Mouse (Mus musculus) forebrain, embryonic 10.5 days (tissue): ENCODE data around the gene Pten. TPM values are rescaled to one million over a fixed set of nuclear protein-coding genes. Genes with fewer than 3 reads are reported as not detected.
A peak's percentile ranks its signal among the peaks of the same experiment; 100 is the strongest.

Experiments used
- DNase-seq: peaks from one replicate; pipeline ENCODE4 v3.0.0-alpha.2; 2017; ENCODE audit warnings: low spot score; ENCODE audit errors: extremely low spot score
- H3K27ac ChIP-seq: fragments of 300-500 bp; sonication (generic); 2 replicates; pipeline ENCODE4 v1.5.1; 2016; ENCODE audit warnings: mild to moderate bottlenecking
- H3K27me3 ChIP-seq: fragments of 300-500 bp; sonication (generic); 2 replicates; pipeline ENCODE4 v1.6.1; 2016; ENCODE audit warnings: mild to moderate bottlenecking; ENCODE audit not compliant: poor library complexity, severe bottlenecking
- H3K36me3 ChIP-seq: fragments of 300-500 bp; sonication (generic); replicated peaks from 2 replicates; pipeline ENCODE4 v1.6.1; 2016; ENCODE audit warnings: mild to moderate bottlenecking, moderate library complexity
- H3K4me1 ChIP-seq: fragments of 300-500 bp; sonication (generic); 2 replicates; pipeline ENCODE4 v1.6.1; 2016
- H3K4me3 ChIP-seq: fragments of 300-500 bp; sonication (generic); 2 replicates; pipeline ENCODE4 v1.5.1; 2016; ENCODE audit warnings: mild to moderate bottlenecking, moderate library complexity
- H3K9me3 ChIP-seq: fragments of 300-500 bp; sonication (generic); 2 replicates; pipeline ENCODE4 v1.6.1; 2016; ENCODE audit warnings: mild to moderate bottlenecking, moderate library complexity
- WGBS: fragments of 180-500 bp; shearing (Covaris S2); methylation state at CpG from one replicate; pipeline ENCODE4 v1.1.7; 2016; 5-methylcytosine and 5-hydroxymethylcytosine counted together
- polyA plus RNA-seq: library from polyadenylated mRNA; unstranded; fragments of >200 nt; fragmentation: Nextera tagmentation; extraction: Ambion mirVana; gene quantifications from 2 replicates; pipeline ENCODE4 v1.2.1, GENCODE M21; 2016

Pten gene
- polyA plus RNA-seq = 7.3 and 8.7 TPM in 2 replicates

- H3K9me3 ChIP-seq = no peaks in the 10 kb centered on the region
- WGBS = under 1% methylated on average over 67 of the region's 77 CpGs
- H3K27me3 ChIP-seq = peaks cover 15% of the 10 kb centered on the region
- peak; percentile 97 for DNase-seq
- H3K4me3 ChIP-seq = peak within 1 kb of the TSS; percentile 97
- peaks cover 7% of the 10 kb centered on the region for H3K36me3 ChIP-seq
- H3K27ac ChIP-seq = peak within 1 kb of the TSS; percentile 98
- H3K4me1 ChIP-seq = peaks cover 41% of the 10 kb centered on the region
These were observed at the start of gene Pten for GRCm38 (mm10) chr19:32756900-32757725. Pten (plus strand) TSS chr19:32757497.

GRCm38 (mm10) chr19:32708996-32709395 is 48.3 kb upstream of the Pten start:
- peaks cover 24% of the 10 kb centered on the region for H3K4me1 ChIP-seq
- H3K4me3 ChIP-seq = no peak overlapping the region
- no peak overlapping the region for H3K27ac ChIP-seq
- no peaks in the 10 kb centered on the region for H3K27me3 ChIP-seq
- H3K36me3 ChIP-seq = peaks cover 50% of the 10 kb centered on the region
- no peak for DNase-seq
- H3K9me3 ChIP-seq = no peaks in the 10 kb centered on the region
- 86% methylated on average over 5 of the region's 5 CpGs for WGBS

GRCm38 (mm10) chr19:32710288-32710687 is 47.0 kb upstream of the Pten start:
- Histone ChIP-seq H3K27ac (no peak overlapping the region), H3K9me3 (no peaks in the 10 kb centered on the region), H3K4me3 (no peak overlapping the region; the same call in 1 of the 2 replicates), H3K27me3 (no peaks in the 10 kb centered on the region), H3K4me1 (peaks cover 24% of the 10 kb centered on the region), H3K36me3 (peaks cover 37% of the 10 kb centered on the region)
- WGBS = 74% methylated on average over 3 of the region's 3 CpGs
- no peak for DNase-seq

- H3K27me3 ChIP-seq = no peaks in the 10 kb centered on the region
- H3K27ac ChIP-seq = peak overlapping the region; percentile 98
- peaks cover 24% of the 10 kb centered on the region for H3K4me1 ChIP-seq
- peaks cover 20% of the 10 kb centered on the region for H3K36me3 ChIP-seq
- no peaks in the 10 kb centered on the region for H3K9me3 ChIP-seq
- under 1% methylated on average over 63 of the region's 63 CpGs for WGBS
- peak overlapping the region; percentile 91 for H3K4me3 ChIP-seq
- peak; percentile 89 for DNase-seq
These were observed 45.3 kb upstream of the Pten start for GRCm38 (mm10) chr19:32711761-32712541.

- H3K4me1 ChIP-seq = peaks cover 24% of the 10 kb centered on the region
- H3K27ac ChIP-seq = peak overlapping the region; percentile 98
- no peaks in the 10 kb centered on the region for H3K27me3 ChIP-seq
- peak overlapping the region; percentile 91 for H3K4me3 ChIP-seq
- H3K9me3 ChIP-seq = no peaks in the 10 kb centered on the region
- DNase-seq = peak; percentile 76
- WGBS = 0% methylated on average over 11 of the region's 11 CpGs
- peaks cover 18% of the 10 kb centered on the region for H3K36me3 ChIP-seq
These were observed 44.7 kb upstream of the Pten start for GRCm38 (mm10) chr19:32712588-32713042.

GRCm38 (mm10) chr19:32713471-32713870 is 43.8 kb upstream of the Pten start:
- H3K36me3 ChIP-seq = peaks cover 12% of the 10 kb centered on the region
- H3K4me1 ChIP-seq = peaks cover 24% of the 10 kb centered on the region
- H3K27me3 ChIP-seq = no peaks in the 10 kb centered on the region
- no peak overlapping the region for H3K4me3 ChIP-seq
- DNase-seq = no peak
- H3K9me3 ChIP-seq = no peaks in the 10 kb centered on the region
- 78% methylated on average over 3 of the region's 3 CpGs for WGBS
- H3K27ac ChIP-seq = no peak overlapping the region

GRCm38 (mm10) chr19:32715201-32715600 is 42.1 kb upstream of the Pten start:
- H3K4me3 ChIP-seq = no peak overlapping the region
- H3K9me3 ChIP-seq = no peaks in the 10 kb centered on the region
- no peaks in the 10 kb centered on the region for H3K27me3 ChIP-seq
- DNase-seq = peak; percentile 71
- WGBS = 10% methylated on average over 3 of the region's 3 CpGs
- no peaks in the 10 kb centered on the region for H3K36me3 ChIP-seq
- H3K4me1 ChIP-seq = peaks cover 24% of the 10 kb centered on the region
- H3K27ac ChIP-seq = no peak overlapping the region

GRCm38 (mm10) chr19:32715681-32716080 is 41.6 kb upstream of the Pten start:
- Histone ChIP-seq H3K9me3 (no peaks in the 10 kb centered on the region), H3K4me3 (no peak overlapping the region), H3K27me3 (no peaks in the 10 kb centered on the region), H3K27ac (no peak overlapping the region), H3K36me3 (no peaks in the 10 kb centered on the region), H3K4me1 (peaks cover 21% of the 10 kb centered on the region)
- DNase-seq = no peak

- H3K4me3 ChIP-seq = no peak overlapping the region
- WGBS = 65% methylated on average over 3 of the region's 3 CpGs
- H3K27me3 ChIP-seq = no peaks in the 10 kb centered on the region
These were observed 39.7 kb upstream of the Pten start for GRCm38 (mm10) chr19:32717590-32717989.

GRCm38 (mm10) chr19:32720319-32720718 is 37.0 kb upstream of the Pten start:
- H3K9me3 ChIP-seq = no peaks in the 10 kb centered on the region
- H3K27me3 ChIP-seq = no peaks in the 10 kb centered on the region
- WGBS = 92% methylated on average over 1 of the region's 1 CpGs
- H3K36me3 ChIP-seq = no peaks in the 10 kb centered on the region
- H3K27ac ChIP-seq = no peak overlapping the region
- no peak for DNase-seq
- no peak overlapping the region for H3K4me3 ChIP-seq
- peaks cover 18% of the 10 kb centered on the region for H3K4me1 ChIP-seq

More at GRCm38 (mm10) chr19:32717590-32717989, 39.7 kb upstream of the Pten start:
- H3K27ac ChIP-seq = no peak overlapping the region
- DNase-seq = no peak
- no peaks in the 10 kb centered on the region for H3K9me3 ChIP-seq
- peaks cover 10% of the 10 kb centered on the region for H3K4me1 ChIP-seq
- no peaks in the 10 kb centered on the region for H3K36me3 ChIP-seq

GRCm38 (mm10) chr19:32723817-32724216 is 33.5 kb upstream of the Pten start:
- DNase-seq = no peak
- H3K9me3 ChIP-seq = no peaks in the 10 kb centered on the region
- WGBS = 10% methylated on average over 7 of the region's 7 CpGs
- no peak overlapping the region for H3K27ac ChIP-seq
- H3K36me3 ChIP-seq = no peaks in the 10 kb centered on the region
- H3K27me3 ChIP-seq = peaks cover 21% of the 10 kb centered on the region
- H3K4me1 ChIP-seq = peaks cover 49% of the 10 kb centered on the region
- no peak overlapping the region for H3K4me3 ChIP-seq

GRCm38 (mm10) chr19:32726451-32727325 is 30.6 kb upstream of the Pten start:
- Histone ChIP-seq H3K9me3 (no peaks in the 10 kb centered on the region), H3K4me1 (peaks cover 49% of the 10 kb centered on the region), H3K27ac (peak overlapping the region; percentile 82), H3K4me3 (peak overlapping the region; percentile 42), H3K36me3 (no peaks in the 10 kb centered on the region), H3K27me3 (peaks cover 26% of the 10 kb centered on the region)
- under 1% methylated on average over 22 of the region's 22 CpGs for WGBS
- DNase-seq = peak; percentile 62
